Mouse (Mus musculus) testis, adult 2 months (tissue): Measurements from ENCODE around the gene Hoxd10.

Experiments
- CTCF ChIP-seq: fragments of 200-500 bp; IDR thresholded peaks from 2 replicates; pipeline ENCODE4 v1.5.1; 2012; ENCODE audit warnings: low read depth, mild to moderate bottlenecking, inconsistent platforms, low read length, moderate library complexity; ENCODE audit not compliant: control insufficient read depth, insufficient read depth, insufficient replicate concordance
- POLR2A ChIP-seq: fragments of 200-500 bp; IDR thresholded peaks from 2 replicates; pipeline ENCODE4 v1.6.1; 2012; ENCODE audit warnings: low read depth, mild to moderate bottlenecking, inconsistent platforms, low read length, moderate library complexity; ENCODE audit not compliant: control insufficient read depth

DNA sequence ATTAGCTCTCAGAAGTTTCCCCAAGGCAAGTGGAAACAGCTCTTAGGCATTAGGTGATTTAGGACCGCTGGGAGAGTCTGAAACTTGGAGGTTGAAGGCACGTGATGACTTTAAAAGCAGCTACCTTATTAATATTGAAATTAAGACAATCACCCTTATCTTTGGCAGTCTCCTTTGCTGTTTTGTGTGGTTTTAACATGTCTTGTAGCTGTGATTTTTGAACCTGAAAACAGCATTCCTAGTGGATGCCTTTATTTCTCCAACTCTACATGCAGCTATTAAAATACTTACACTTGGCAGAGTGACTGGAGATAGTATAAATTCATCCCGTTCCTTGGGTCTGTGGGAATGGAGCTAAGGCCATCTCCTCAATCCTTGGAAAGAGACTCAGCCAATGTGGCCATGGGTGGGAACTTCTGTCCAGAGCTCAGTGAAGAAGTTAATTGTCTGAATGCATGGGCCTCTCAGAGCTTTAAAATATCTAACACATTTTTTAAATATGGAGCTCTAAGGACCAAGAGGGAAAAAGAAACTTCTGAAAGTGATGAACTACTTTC lies 21.0 kb upstream of the Hoxd10 start:
- TF ChIP-seq CTCF (no peak), POLR2A (no peak)
